Mouse (Mus musculus): ENCODE data around the gene Clcn7.

Clcn7 gene

GRCm38 (mm10) chr17:25211705-25212104 is 78.5 kb downstream of the Clcn7 start:
- DNase-seq (ENCODE audit: low spot score in 2 of 2), result peak in 1 of 2 experiments; percentile 19

Data from right cerebral cortex, adult 2 months (tissue).